Mouse (Mus musculus): ENCODE measurements around the gene Pde11a. TPM values are rescaled to one million over a fixed set of nuclear protein-coding genes. Genes with fewer than 3 reads are reported as not detected.

The Pde11a gene
- total and polyA plus RNA-seq, 3 experiments, result 0.04 to 2.3 (median 0.38) TPM

DNA sequence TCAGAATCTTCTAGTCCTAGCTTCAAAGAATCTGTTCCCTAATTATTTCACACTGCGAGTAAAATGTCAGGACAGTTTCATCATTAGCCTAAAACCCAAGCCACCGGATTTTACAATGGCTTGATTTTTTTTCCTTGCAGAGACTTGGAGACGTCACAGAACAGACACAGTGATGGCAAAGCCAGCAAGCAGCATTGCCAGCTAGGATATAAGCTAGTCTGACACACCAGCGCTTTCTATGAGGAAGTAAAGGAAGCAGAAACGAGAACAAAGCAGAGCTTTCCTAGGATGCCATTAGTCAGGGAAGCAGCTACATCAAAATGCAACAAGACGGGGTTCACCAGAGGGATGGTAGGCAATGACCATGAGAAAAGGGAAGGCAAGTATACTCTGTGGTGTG is 9.3 kb upstream of the Pde11a start:
- Histone ChIP-seq H3K9me3 (replicated peaks) (peaks cover 7% of the 10 kb centered on the region), H3K4me1 (ENCODE audit: insufficient read depth, low read depth, low read length) (no peaks in the 10 kb centered on the region), H3K4me3 (ENCODE audit: low read depth, low read length) (no peak overlapping the region), H3K27me3 (ENCODE audit: insufficient read depth, low read length) (peaks cover 3% of the 10 kb centered on the region), H3K36me3 (replicated peaks) (no peaks in the 10 kb centered on the region)
- DNase-seq (ENCODE audit: low spot score) (no peak), ATAC-seq (ENCODE audit: extremely low read depth, insufficient number of reproducible peaks, low FRiP score, poor library complexity, severe bottlenecking) (no peak)
- TF ChIP-seq GATA1 (IDR thresholded peaks at IDR 0.05; ENCODE audit: borderline replicate concordance, low read length) (no peak), CTCF (IDR thresholded peaks at IDR 0.05; ENCODE audit: low read depth, low read length) (no peak), TAL1 (conservative IDR thresholded peaks at IDR 0.05; ENCODE audit: low read depth, low read length) (no peak), GATA2 (IDR thresholded peaks at IDR 0.05; ENCODE audit: borderline replicate concordance, low read depth, low read length) (no peak), POLR2AphosphoS5 (IDR thresholded peaks at IDR 0.05; ENCODE audit: insufficient replicate concordance, low read depth, low read length) (no peak)

DNA sequence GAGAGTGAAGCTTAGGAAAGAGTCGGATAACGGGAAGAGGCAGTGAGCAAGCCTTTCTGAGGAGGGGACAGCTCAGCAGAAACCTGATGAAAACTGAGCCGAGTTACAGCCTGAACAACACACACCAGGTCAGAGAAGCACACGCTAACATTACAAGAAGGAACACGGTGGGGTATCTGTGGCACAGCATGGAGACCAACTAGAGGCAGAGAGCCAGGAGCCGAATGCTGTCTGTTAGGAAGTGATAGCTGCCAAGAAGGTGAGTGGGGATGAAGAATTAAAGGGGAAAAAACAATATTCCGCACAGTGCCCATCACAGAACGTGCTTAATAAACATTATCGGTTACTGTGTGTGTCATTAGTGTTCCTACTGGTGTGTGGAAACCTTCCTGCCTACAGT is 3.6 kb upstream of the Pde11a start:
- Histone ChIP-seq H3K9me3 (replicated peaks) (no peaks in the 10 kb centered on the region), H3K4me1 (ENCODE audit: insufficient read depth, low read depth, low read length) (peaks cover 4% of the 10 kb centered on the region; the same call in 1 of the 2 replicates), H3K4me3 (ENCODE audit: low read depth, low read length) (no peak overlapping the region), H3K27me3 (ENCODE audit: insufficient read depth, low read length) (peaks cover 11% of the 10 kb centered on the region), H3K36me3 (replicated peaks) (no peaks in the 10 kb centered on the region)
- no peak for ATAC-seq (ENCODE audit: extremely low read depth, insufficient number of reproducible peaks, low FRiP score, poor library complexity, severe bottlenecking)
- TF ChIP-seq GATA2 (IDR thresholded peaks at IDR 0.05; ENCODE audit: borderline replicate concordance, low read depth, low read length), result no peak
- no peak for TF ChIP-seq GATA1 (IDR thresholded peaks at IDR 0.05; ENCODE audit: borderline replicate concordance, low read length)
- TF ChIP-seq TAL1 (conservative IDR thresholded peaks at IDR 0.05; ENCODE audit: low read depth, low read length), result no peak
- TF ChIP-seq CTCF (IDR thresholded peaks at IDR 0.05; ENCODE audit: low read depth, low read length), result no peak
- no peak for DNase-seq (ENCODE audit: low spot score)

DNA sequence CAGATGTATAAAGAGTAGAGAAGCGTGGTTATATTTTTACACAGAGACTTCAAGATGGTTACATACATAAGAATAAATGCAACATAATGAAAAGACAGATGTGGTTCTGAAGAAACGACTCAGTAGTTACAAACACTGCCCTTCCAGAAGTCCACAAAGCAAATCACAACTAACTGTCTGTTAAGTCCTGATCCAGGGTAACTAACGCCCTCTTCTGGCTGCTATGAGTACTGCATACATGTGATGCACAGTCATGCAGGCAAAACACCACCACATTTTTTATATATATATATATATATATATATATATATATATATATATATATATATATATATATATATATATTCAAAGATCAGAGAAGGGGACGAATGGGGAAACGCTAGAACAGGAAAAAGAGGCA is 4.0 kb downstream of the Pde11a start:
- no peaks in the 10 kb centered on the region for H3K36me3 ChIP-seq (replicated peaks)
- ATAC-seq (ENCODE audit: extremely low read depth, insufficient number of reproducible peaks, low FRiP score, poor library complexity, severe bottlenecking) (no peak), DNase-seq (ENCODE audit: low spot score) (no peak)
- no peaks in the 10 kb centered on the region for H3K9me3 ChIP-seq (replicated peaks)
- TF ChIP-seq GATA2 (IDR thresholded peaks at IDR 0.05; ENCODE audit: borderline replicate concordance, low read depth, low read length), result no peak
- no peak for TF ChIP-seq GATA1 (IDR thresholded peaks at IDR 0.05; ENCODE audit: borderline replicate concordance, low read length)
- TF ChIP-seq TAL1 (conservative IDR thresholded peaks at IDR 0.05; ENCODE audit: low read depth, low read length), result no peak
- no peak for TF ChIP-seq CTCF (IDR thresholded peaks at IDR 0.05; ENCODE audit: low read depth, low read length)
- no peak for TF ChIP-seq POLR2AphosphoS5 (IDR thresholded peaks at IDR 0.05; ENCODE audit: insufficient replicate concordance, low read depth, low read length)
- H3K4me3 ChIP-seq (ENCODE audit: low read depth, low read length), result no peak overlapping the region
- H3K4me1 ChIP-seq (ENCODE audit: insufficient read depth, low read depth, low read length), result peaks cover 9% of the 10 kb centered on the region; the same call in 1 of the 2 replicates
- peaks cover 5% of the 10 kb centered on the region; the same call in 1 of the 2 replicates for H3K27me3 ChIP-seq (ENCODE audit: insufficient read depth, low read length)

DNA sequence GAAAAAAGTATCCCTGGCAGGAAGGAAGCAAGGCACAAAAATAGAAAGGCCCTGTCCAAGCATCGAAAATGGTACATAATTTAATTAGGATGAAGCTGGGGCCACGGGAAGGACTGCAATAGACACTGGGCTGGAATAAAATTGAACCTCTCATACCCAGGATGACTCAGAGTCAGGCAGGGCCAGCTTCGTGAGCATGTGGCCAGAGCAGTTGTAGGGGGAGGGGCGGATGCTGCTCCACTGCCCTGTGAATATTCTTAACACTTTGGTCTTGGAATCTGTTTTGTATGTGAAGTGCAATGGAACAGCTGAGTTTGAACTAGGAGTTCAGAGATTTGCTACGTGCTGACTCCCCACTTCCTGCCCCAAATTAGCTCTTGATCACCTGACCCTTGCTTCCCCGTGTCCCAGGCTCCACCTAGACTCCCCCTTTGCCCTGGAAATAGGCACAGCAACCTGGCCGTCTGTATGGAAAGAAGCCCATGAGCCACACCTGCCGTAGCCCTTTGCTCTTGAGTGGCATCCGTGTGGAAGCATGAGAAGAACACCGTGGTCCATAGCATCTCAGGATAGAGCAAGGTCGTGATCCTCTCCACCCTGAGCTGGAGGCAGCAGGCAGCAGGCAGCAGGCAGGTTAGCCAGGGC is 6.3 kb downstream of the Pde11a start:
- Histone ChIP-seq H3K9me3 (replicated peaks) (no peaks in the 10 kb centered on the region), H3K36me3 (replicated peaks) (no peaks in the 10 kb centered on the region), H3K4me1 (ENCODE audit: insufficient read depth, low read depth, low read length) (peaks cover 5% of the 10 kb centered on the region; the same call in 1 of the 2 replicates), H3K27me3 (ENCODE audit: insufficient read depth, low read length) (peaks cover 4% of the 10 kb centered on the region; the same call in 1 of the 2 replicates), H3K4me3 (ENCODE audit: low read depth, low read length) (no peak overlapping the region)
- DNase-seq (ENCODE audit: low spot score), result no peak
- TF ChIP-seq POLR2AphosphoS5 (IDR thresholded peaks at IDR 0.05; ENCODE audit: insufficient replicate concordance, low read depth, low read length), result no peak
- TF ChIP-seq CTCF (IDR thresholded peaks at IDR 0.05; ENCODE audit: low read depth, low read length), result no peak
- TF ChIP-seq GATA1 (IDR thresholded peaks at IDR 0.05; ENCODE audit: borderline replicate concordance, low read length), result no peak
- TF ChIP-seq TAL1 (conservative IDR thresholded peaks at IDR 0.05; ENCODE audit: low read depth, low read length), result no peak
- no peak for TF ChIP-seq GATA2 (IDR thresholded peaks at IDR 0.05; ENCODE audit: borderline replicate concordance, low read depth, low read length)
- ATAC-seq (ENCODE audit: extremely low read depth, insufficient number of reproducible peaks, low FRiP score, poor library complexity, severe bottlenecking), result no peak

DNA sequence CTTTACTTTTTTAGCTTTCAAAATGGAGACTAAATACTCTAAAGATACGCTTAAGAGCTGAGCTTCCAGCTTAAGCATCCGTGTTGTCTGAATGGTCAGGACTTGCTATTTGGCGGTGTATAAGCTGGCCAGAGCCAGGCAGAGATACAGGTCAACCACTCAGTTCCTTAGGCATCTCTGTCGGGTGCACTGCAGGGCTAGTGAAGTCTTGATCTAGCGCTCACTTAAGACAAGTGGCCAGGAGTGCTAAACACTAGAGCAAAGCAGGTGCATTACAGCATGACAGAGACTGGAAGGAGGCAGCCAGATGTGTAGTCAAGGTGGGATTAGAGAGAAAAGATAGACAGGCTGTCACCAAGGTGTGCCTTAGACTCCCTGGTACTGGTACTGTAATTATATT is 8.5 kb downstream of the Pde11a start:
- Histone ChIP-seq H3K4me3 (ENCODE audit: low read depth, low read length) (no peak overlapping the region), H3K4me1 (ENCODE audit: insufficient read depth, low read depth, low read length) (peaks cover 5% of the 10 kb centered on the region; the same call in 1 of the 2 replicates), H3K27me3 (ENCODE audit: insufficient read depth, low read length) (peaks cover 4% of the 10 kb centered on the region; the same call in 1 of the 2 replicates), H3K9me3 (replicated peaks) (no peaks in the 10 kb centered on the region), H3K36me3 (replicated peaks) (no peaks in the 10 kb centered on the region)
- DNase-seq (ENCODE audit: low spot score), result no peak
- no peak for TF ChIP-seq POLR2AphosphoS5 (IDR thresholded peaks at IDR 0.05; ENCODE audit: insufficient replicate concordance, low read depth, low read length)
- no peak for ATAC-seq (ENCODE audit: extremely low read depth, insufficient number of reproducible peaks, low FRiP score, poor library complexity, severe bottlenecking)

DNA sequence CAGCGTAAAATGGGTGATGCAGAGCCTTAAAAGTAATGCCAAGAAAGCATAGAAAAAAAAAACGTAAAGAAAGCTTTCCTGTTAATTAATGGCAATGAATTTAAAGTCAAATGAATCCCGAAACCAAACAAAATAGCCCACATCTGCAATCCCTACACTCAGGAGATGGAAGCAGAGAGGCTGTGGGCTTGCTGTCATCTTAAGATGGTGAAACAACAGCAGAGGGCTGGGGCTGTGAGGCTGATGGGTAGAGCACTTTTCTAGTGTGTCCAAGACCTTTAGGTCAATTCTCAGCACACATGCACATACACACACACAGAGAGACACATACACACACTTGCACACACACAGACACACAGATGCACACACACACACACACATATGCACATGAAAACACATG is 12.4 kb downstream of the Pde11a start:
- ATAC-seq (ENCODE audit: extremely low read depth, insufficient number of reproducible peaks, low FRiP score, poor library complexity, severe bottlenecking), result no peak
- H3K4me3 ChIP-seq (ENCODE audit: low read depth, low read length), result no peak overlapping the region
- DNase-seq (ENCODE audit: low spot score), result no peak
- no peaks in the 10 kb centered on the region for H3K36me3 ChIP-seq (replicated peaks)
- H3K4me1 ChIP-seq (ENCODE audit: insufficient read depth, low read depth, low read length), result no peaks in the 10 kb centered on the region
- TF ChIP-seq POLR2AphosphoS5 (IDR thresholded peaks at IDR 0.05; ENCODE audit: insufficient replicate concordance, low read depth, low read length), result no peak
- TF ChIP-seq GATA1 (IDR thresholded peaks at IDR 0.05; ENCODE audit: borderline replicate concordance, low read length), result no peak
- no peak for TF ChIP-seq CTCF (IDR thresholded peaks at IDR 0.05; ENCODE audit: low read depth, low read length)
- no peak for TF ChIP-seq TAL1 (conservative IDR thresholded peaks at IDR 0.05; ENCODE audit: low read depth, low read length)
- TF ChIP-seq GATA2 (IDR thresholded peaks at IDR 0.05; ENCODE audit: borderline replicate concordance, low read depth, low read length), result no peak
- H3K9me3 ChIP-seq (replicated peaks), result no peaks in the 10 kb centered on the region
- peaks cover 10% of the 10 kb centered on the region for H3K27me3 ChIP-seq (ENCODE audit: insufficient read depth, low read length)
